Mouse (Mus musculus): ENCODE measurements around the gene Gm28047. TPM values are rescaled to one million over a fixed set of nuclear protein-coding genes. Genes with fewer than 3 reads are reported as not detected.

Gene Gm28047
- polyA plus RNA-seq, 1 experiment from 2014 or later = not detected

- no peak overlapping the region for H3K4me3 ChIP-seq (ENCODE audit: low read depth, low read length)
- H3K27ac ChIP-seq (ENCODE audit: low read depth, low read length) = no peak overlapping the region
- H3K36me3 ChIP-seq (ENCODE audit: control insufficient read depth, insufficient read depth, low read length) = peaks cover 32% of the 10 kb centered on the region
- H3K27me3 ChIP-seq (ENCODE audit: control insufficient read depth, insufficient read depth, low read length) = no peaks in the 10 kb centered on the region
- no peaks in the 10 kb centered on the region for H3K9me3 ChIP-seq (replicated peaks; ENCODE audit: control insufficient read depth, low read length)
- H3K4me2 ChIP-seq = no peak overlapping the region
- ATAC-seq (replicated peaks; ENCODE audit: insufficient number of reproducible peaks, low FRiP score, low TSS enrichment) = no peak
- 95% methylated on average over 1 of the region's 1 CpGs for WGBS (ENCODE audit: insufficient replicate concordance)
- no peak overlapping the region for H3K9ac ChIP-seq (ENCODE audit: low read depth, low read length)
- H3K4me1 ChIP-seq (ENCODE audit: control insufficient read depth, insufficient read depth, low read length) = no peaks in the 10 kb centered on the region
Measured at GRCm38 (mm10) chr15:102555581-102555980, 69.3 kb downstream of the Gm28047 start.

GRCm38 (mm10) chr15:102552599-102552998 lies 72.3 kb downstream of the Gm28047 start:
- 90% methylated on average over 5 of the region's 5 CpGs for WGBS (ENCODE audit: insufficient replicate concordance)
- H3K36me3 ChIP-seq (ENCODE audit: control insufficient read depth, insufficient read depth, low read length) = peaks cover 32% of the 10 kb centered on the region

GRCm38 (mm10) chr15:102547478-102547877 lies 77.4 kb downstream of the Gm28047 start:
- Histone ChIP-seq H3K4me3 (ENCODE audit: low read depth, low read length) (no peak overlapping the region), H3K27ac (ENCODE audit: low read depth, low read length) (no peak overlapping the region), H3K36me3 (ENCODE audit: control insufficient read depth, insufficient read depth, low read length) (peaks cover 18% of the 10 kb centered on the region), H3K9me3 (replicated peaks; ENCODE audit: control insufficient read depth, low read length) (no peaks in the 10 kb centered on the region), H3K4me1 (ENCODE audit: control insufficient read depth, insufficient read depth, low read length) (no peaks in the 10 kb centered on the region), H3K9ac (ENCODE audit: low read depth, low read length) (no peak overlapping the region), H3K27me3 (ENCODE audit: control insufficient read depth, insufficient read depth, low read length) (no peaks in the 10 kb centered on the region), H3K4me2 (no peak overlapping the region)
- 93% methylated on average over 3 of the region's 3 CpGs for whole genome bisulfite sequencing (ENCODE audit: insufficient replicate concordance)
- no peak for ATAC-seq (replicated peaks; ENCODE audit: insufficient number of reproducible peaks, low FRiP score, low TSS enrichment)

More at GRCm38 (mm10) chr15:102552599-102552998, 72.3 kb downstream of the Gm28047 start:
- no peak overlapping the region for H3K9ac ChIP-seq (ENCODE audit: low read depth, low read length)
- no peaks in the 10 kb centered on the region for H3K9me3 ChIP-seq (replicated peaks; ENCODE audit: control insufficient read depth, low read length)
- ATAC-seq (replicated peaks; ENCODE audit: insufficient number of reproducible peaks, low FRiP score, low TSS enrichment) = no peak
- no peak overlapping the region for H3K4me2 ChIP-seq
- no peak overlapping the region for H3K4me3 ChIP-seq (ENCODE audit: low read depth, low read length)
- no peaks in the 10 kb centered on the region for H3K27me3 ChIP-seq (ENCODE audit: control insufficient read depth, insufficient read depth, low read length)
- no peak overlapping the region for H3K27ac ChIP-seq (ENCODE audit: low read depth, low read length)
- H3K4me1 ChIP-seq (ENCODE audit: control insufficient read depth, insufficient read depth, low read length) = no peaks in the 10 kb centered on the region

GRCm38 (mm10) chr15:102546677-102547427 lies 78.0 kb downstream of the Gm28047 start:
- Histone ChIP-seq H3K36me3 (ENCODE audit: control insufficient read depth, insufficient read depth, low read length) (peaks cover 13% of the 10 kb centered on the region), H3K4me2 (no peak overlapping the region), H3K27me3 (ENCODE audit: control insufficient read depth, insufficient read depth, low read length) (no peaks in the 10 kb centered on the region), H3K4me3 (ENCODE audit: low read depth, low read length) (no peak overlapping the region), H3K9ac (ENCODE audit: low read depth, low read length) (no peak overlapping the region), H3K9me3 (replicated peaks; ENCODE audit: control insufficient read depth, low read length) (no peaks in the 10 kb centered on the region), H3K27ac (ENCODE audit: low read depth, low read length) (no peak overlapping the region), H3K4me1 (ENCODE audit: control insufficient read depth, insufficient read depth, low read length) (no peaks in the 10 kb centered on the region)
- WGBS (ENCODE audit: insufficient replicate concordance) = 88% methylated on average over 3 of the region's 3 CpGs
- no peak for ATAC-seq (replicated peaks; ENCODE audit: insufficient number of reproducible peaks, low FRiP score, low TSS enrichment)

GRCm38 (mm10) chr15:102546246-102546645 lies 78.6 kb downstream of the Gm28047 start:
- Histone ChIP-seq H3K36me3 (ENCODE audit: control insufficient read depth, insufficient read depth, low read length) (peaks cover 16% of the 10 kb centered on the region), H3K27me3 (ENCODE audit: control insufficient read depth, insufficient read depth, low read length) (no peaks in the 10 kb centered on the region), H3K4me2 (no peak overlapping the region), H3K4me1 (ENCODE audit: control insufficient read depth, insufficient read depth, low read length) (no peaks in the 10 kb centered on the region), H3K27ac (ENCODE audit: low read depth, low read length) (no peak overlapping the region), H3K4me3 (ENCODE audit: low read depth, low read length) (no peak overlapping the region), H3K9me3 (replicated peaks; ENCODE audit: control insufficient read depth, low read length) (no peaks in the 10 kb centered on the region), H3K9ac (ENCODE audit: low read depth, low read length) (no peak overlapping the region)
- ATAC-seq (replicated peaks; ENCODE audit: insufficient number of reproducible peaks, low FRiP score, low TSS enrichment) = no peak
- 84% methylated on average over 3 of the region's 3 CpGs for WGBS (ENCODE audit: insufficient replicate concordance)

GRCm38 (mm10) chr15:102544801-102545200 lies 80.1 kb downstream of the Gm28047 start:
- Histone ChIP-seq H3K27me3 (ENCODE audit: control insufficient read depth, insufficient read depth, low read length) (no peaks in the 10 kb centered on the region), H3K9me3 (replicated peaks; ENCODE audit: control insufficient read depth, low read length) (no peaks in the 10 kb centered on the region), H3K27ac (ENCODE audit: low read depth, low read length) (no peak overlapping the region), H3K4me2 (no peak overlapping the region), H3K4me3 (ENCODE audit: low read depth, low read length) (no peak overlapping the region), H3K9ac (ENCODE audit: low read depth, low read length) (no peak overlapping the region), H3K36me3 (ENCODE audit: control insufficient read depth, insufficient read depth, low read length) (peaks cover 21% of the 10 kb centered on the region), H3K4me1 (ENCODE audit: control insufficient read depth, insufficient read depth, low read length) (no peaks in the 10 kb centered on the region)
- 96% methylated on average over 4 of the region's 4 CpGs for WGBS (ENCODE audit: insufficient replicate concordance)
- ATAC-seq (replicated peaks; ENCODE audit: insufficient number of reproducible peaks, low FRiP score, low TSS enrichment) = no peak

GRCm38 (mm10) chr15:102533926-102534325 lies 90.9 kb downstream of the Gm28047 start:
- Histone ChIP-seq H3K4me2 (no peak overlapping the region), H3K4me3 (ENCODE audit: low read depth, low read length) (no peak overlapping the region), H3K9me3 (replicated peaks; ENCODE audit: control insufficient read depth, low read length) (no peaks in the 10 kb centered on the region), H3K4me1 (ENCODE audit: control insufficient read depth, insufficient read depth, low read length) (no peaks in the 10 kb centered on the region), H3K27ac (ENCODE audit: low read depth, low read length) (no peak overlapping the region), H3K9ac (ENCODE audit: low read depth, low read length) (no peak overlapping the region), H3K27me3 (ENCODE audit: control insufficient read depth, insufficient read depth, low read length) (no peaks in the 10 kb centered on the region), H3K36me3 (ENCODE audit: control insufficient read depth, insufficient read depth, low read length) (peaks cover 19% of the 10 kb centered on the region)
- WGBS (ENCODE audit: insufficient replicate concordance) = 89% methylated on average over 7 of the region's 7 CpGs
- ATAC-seq (replicated peaks; ENCODE audit: insufficient number of reproducible peaks, low FRiP score, low TSS enrichment) = no peak

- Histone ChIP-seq H3K4me1 (ENCODE audit: control insufficient read depth, insufficient read depth, low read length) (no peaks in the 10 kb centered on the region), H3K36me3 (ENCODE audit: control insufficient read depth, insufficient read depth, low read length) (peaks cover 18% of the 10 kb centered on the region), H3K27me3 (ENCODE audit: control insufficient read depth, insufficient read depth, low read length) (no peaks in the 10 kb centered on the region), H3K27ac (ENCODE audit: low read depth, low read length) (no peak overlapping the region), H3K4me3 (ENCODE audit: low read depth, low read length) (no peak overlapping the region), H3K9me3 (replicated peaks; ENCODE audit: control insufficient read depth, low read length) (no peaks in the 10 kb centered on the region), H3K9ac (ENCODE audit: low read depth, low read length) (no peak overlapping the region), H3K4me2 (no peak overlapping the region)
- no peak for ATAC-seq (replicated peaks; ENCODE audit: insufficient number of reproducible peaks, low FRiP score, low TSS enrichment)
- 88% methylated on average over 3 of the region's 3 CpGs for WGBS (ENCODE audit: insufficient replicate concordance)
Measured at GRCm38 (mm10) chr15:102532106-102532900, 92.6 kb downstream of the Gm28047 start.

Data from heart, embryonic 11.5 days (tissue).